Mouse (Mus musculus) MEL (cell line): Measurements from ENCODE around the gene Pde10a. TPM values are rescaled to one million over a fixed set of nuclear protein-coding genes. Genes with fewer than 3 reads are reported as not detected.

Experiments used
- DNase-seq: peaks from one replicate; pipeline ENCODE4 v3.0.0; 2011; ENCODE audit warnings: low read depth, low spot score
- H3K27ac ChIP-seq: 2 replicates; pipeline ENCODE4 v1.5.1; 2012; ENCODE audit warnings: low read depth, mild to moderate bottlenecking, control low read depth, low read length, moderate library complexity; ENCODE audit not compliant: control insufficient read depth
- H3K27me3 ChIP-seq, 2 experiments: fragments of 150-350 bp in 1 of 2; sonication (generic) in 1 of 2; 2 replicates each; pipeline ENCODE4 v1.6.1; 2012; ENCODE audit warnings: low read length in 2 of 2, mild to moderate bottlenecking in 2 of 2, improper control_type of control experiment in 1 of 2, moderate library complexity in 1 of 2; ENCODE audit not compliant: insufficient read depth in 2 of 2, control insufficient read depth in 1 of 2
- H3K36me3 ChIP-seq, 2 experiments: 2 replicates each; pipeline ENCODE4 v1.6.1; 2012 to 2014; ENCODE audit warnings: low read length in 2 of 2, improper control_type of control experiment in 1 of 2, inconsistent platforms in 1 of 2, mild to moderate bottlenecking in 1 of 2; ENCODE audit not compliant: insufficient read depth in 2 of 2, control insufficient read depth in 1 of 2
- H3K4me1 ChIP-seq, 2 experiments: fragments of 150-350 bp in 1 of 2; sonication (generic) in 1 of 2; 2 replicates each; pipeline ENCODE4 v1.6.1; 2012; ENCODE audit warnings: low read length in 2 of 2, improper control_type of control experiment in 1 of 2, mild to moderate bottlenecking in 1 of 2; ENCODE audit not compliant: insufficient read depth in 2 of 2, control insufficient read depth in 1 of 2
- H3K4me3 ChIP-seq, 2 experiments: fragments of 150-350 bp in 1 of 2; sonication (generic) in 1 of 2; 2 replicates each; pipeline ENCODE4 v1.5.1; 2012; ENCODE audit warnings: low read depth in 2 of 2, low read length in 2 of 2, mild to moderate bottlenecking in 2 of 2, moderate library complexity in 2 of 2, control low read depth in 1 of 2, improper control_type of control experiment in 1 of 2; ENCODE audit not compliant: control insufficient read depth in 1 of 2, insufficient read depth in 1 of 2
- H3K79me2 ChIP-seq: 2 replicates; pipeline ENCODE4 v1.6.1; 2012; ENCODE audit warnings: mild to moderate bottlenecking, low read length, moderate library complexity; ENCODE audit not compliant: control insufficient read depth, poor library complexity, insufficient read depth
- H3K9ac ChIP-seq: 2 replicates; pipeline ENCODE4 v1.6.1; 2012; ENCODE audit warnings: low read depth, mild to moderate bottlenecking, control low read depth, low read length, moderate library complexity; ENCODE audit not compliant: control insufficient read depth, poor library complexity, severe bottlenecking
- H3K9me3 ChIP-seq: fragments of 150-350 bp; sonication (generic); replicated peaks from 2 replicates; pipeline ENCODE4 v1.6.1; 2012; ENCODE audit warnings: mild to moderate bottlenecking, low read length, improper control_type of control experiment, moderate library complexity; ENCODE audit not compliant: insufficient read depth
- CTCF ChIP-seq, 3 experiments: IDR thresholded peaks in 2 of 3; conservative IDR thresholded peaks in 1 of 3; 2 replicates each; pipeline ENCODE4 v1.5.1; 2011 to 2012; ENCODE audit warnings: low read length in 3 of 3, low read depth in 2 of 3, mild to moderate bottlenecking in 2 of 3, improper control_type of control experiment in 1 of 3, inconsistent platforms in 1 of 3, mixed read lengths in 1 of 3, moderate library complexity in 1 of 3; ENCODE audit not compliant: control insufficient read depth in 1 of 3, insufficient read depth in 1 of 3, poor library complexity in 1 of 3, severe bottlenecking in 1 of 3
- EP300 ChIP-seq, 2 experiments: IDR thresholded peaks; 2 replicates each; pipeline ENCODE4 v1.6.1; 2011; ENCODE audit warnings: improper control_type of control experiment in 2 of 2, low read length in 2 of 2, low read depth in 1 of 2, mild to moderate bottlenecking in 1 of 2
- ETS1 ChIP-seq: IDR thresholded peaks from 2 replicates; pipeline ENCODE4 v1.6.1; 2012; ENCODE audit warnings: low read depth, mild to moderate bottlenecking, inconsistent platforms, low read length, improper control_type of control experiment, moderate library complexity
- GABPA ChIP-seq: IDR thresholded peaks from 2 replicates; pipeline ENCODE4 v1.6.1; 2012; ENCODE audit warnings: low read depth, mild to moderate bottlenecking, inconsistent platforms, low read length, improper control_type of control experiment, moderate library complexity
- KAT2A ChIP-seq: conservative IDR thresholded peaks from 2 replicates; pipeline ENCODE4 v1.6.1; 2012; ENCODE audit warnings: low read depth, low read length, improper control_type of control experiment, inconsistent platforms
- MAFK ChIP-seq: IDR thresholded peaks from 2 replicates; pipeline ENCODE4 v1.6.1; 2011; ENCODE audit warnings: low read depth, mild to moderate bottlenecking, low read length, improper control_type of control experiment, borderline replicate concordance
- MXI1 ChIP-seq: IDR thresholded peaks from 2 replicates; pipeline ENCODE4 v1.6.1; 2011; ENCODE audit warnings: mild to moderate bottlenecking, low read depth, low read length, improper control_type of control experiment
- POLR2AphosphoS2 ChIP-seq: IDR thresholded peaks from 2 replicates; pipeline ENCODE4 v1.6.1; 2011; ENCODE audit warnings: low read length, improper control_type of control experiment
- RCOR1 ChIP-seq: IDR thresholded peaks from 2 replicates; pipeline ENCODE4 v1.6.1; 2012; ENCODE audit warnings: low read depth, mild to moderate bottlenecking, inconsistent platforms, low read length, improper control_type of control experiment
- SIN3A ChIP-seq: IDR thresholded peaks from 2 replicates; pipeline ENCODE4 v1.6.1; 2012; ENCODE audit warnings: low read length, improper control_type of control experiment, inconsistent platforms
- UBTF ChIP-seq: IDR thresholded peaks from 2 replicates; pipeline ENCODE4 v1.6.1; 2012; ENCODE audit warnings: low read depth, mild to moderate bottlenecking, inconsistent platforms, low read length, improper control_type of control experiment, moderate library complexity, borderline replicate concordance; ENCODE audit not compliant: insufficient read depth
- USF2 ChIP-seq, 2 experiments: IDR thresholded peaks; 2 replicates each; pipeline ENCODE4 v1.6.1; 2011 to 2012; ENCODE audit warnings: improper control_type of control experiment in 2 of 2, low read length in 2 of 2, borderline replicate concordance in 1 of 2, inconsistent platforms in 1 of 2, low read depth in 1 of 2, mild to moderate bottlenecking in 1 of 2; ENCODE audit not compliant: insufficient read depth in 1 of 2
- ZC3H11A ChIP-seq: IDR thresholded peaks from 2 replicates; pipeline ENCODE4 v1.6.1; 2012; ENCODE audit warnings: low read depth, mild to moderate bottlenecking, inconsistent platforms, low read length, improper control_type of control experiment
- polyA plus RNA-seq, 2 experiments: library from polyadenylated mRNA; stranded (reverse) in 1 of 2; unstranded in 1 of 2; fragments of >175 nt in 1 of 2; fragments of >200 nt in 1 of 2; gene quantifications; 2 replicates each; pipeline versions ENCODE4 v1.2.1 to v1.2.4; 2012; ENCODE audit warnings: low replicate concordance in 2 of 2, low read depth in 1 of 2; ENCODE audit not compliant: insufficient read length in 2 of 2, insufficient read depth in 1 of 2, missing spikeins in 1 of 2
- total RNA-seq: library from RNA; depleted of rRNA; stranded (reverse); fragments of 300-350 nt; gene quantifications from 2 replicates; pipeline ENCODE4 v1.2.3, GENCODE M21; 2012

Pde10a gene
- total and polyA plus RNA-seq, 3 experiments: 3.1 to 6.9 TPM; not detected in 1

DNA sequence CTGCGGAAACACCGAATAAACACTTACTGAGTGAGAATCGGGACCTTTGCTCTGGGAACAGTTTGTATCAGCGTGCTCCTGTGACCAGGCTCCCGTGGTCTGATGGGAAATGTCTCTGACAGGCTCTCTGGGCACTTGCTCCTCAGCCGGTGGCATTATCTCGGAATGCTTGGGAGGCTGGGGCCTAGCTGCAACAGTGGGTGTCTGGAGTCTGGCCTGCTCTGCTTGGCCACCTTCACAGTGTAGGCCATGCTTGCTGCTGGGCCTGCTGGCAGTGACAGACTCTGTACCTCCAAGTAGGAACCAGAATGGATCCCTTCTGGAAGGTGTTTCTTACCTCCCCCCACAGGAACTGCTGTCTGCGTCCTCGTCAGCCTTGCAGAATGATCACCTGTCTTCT is 362.9 kb downstream of the Pde10a start:
- no peak for TF ChIP-seq KAT2A
- TF ChIP-seq ZC3H11A: no peak
- no peak for TF ChIP-seq MXI1
- no peak for TF ChIP-seq GABPA
- no peak for TF ChIP-seq EP300 (IDR thresholded peaks at IDR 0.05; ENCODE audit: low read depth in 1 of 2, low read length in 2 of 2)
- no peak for TF ChIP-seq MAFK
- no peak for TF ChIP-seq SIN3A
- TF ChIP-seq CTCF (IDR thresholded peaks at IDR 0.05 in 2 of 3, conservative IDR thresholded peaks at IDR 0.05 in 1 of 3; ENCODE audit: control insufficient read depth in 1 of 3, insufficient read depth in 1 of 3, low read depth in 2 of 3, low read length in 3 of 3, poor library complexity in 1 of 3, severe bottlenecking in 1 of 3): no peak
- TF ChIP-seq USF2 (IDR thresholded peaks at IDR 0.05; ENCODE audit: borderline replicate concordance in 1 of 2, insufficient read depth in 1 of 2, low read depth in 1 of 2, low read length in 2 of 2): no peak
- no peak overlapping the region for H3K4me3 ChIP-seq

DNA sequence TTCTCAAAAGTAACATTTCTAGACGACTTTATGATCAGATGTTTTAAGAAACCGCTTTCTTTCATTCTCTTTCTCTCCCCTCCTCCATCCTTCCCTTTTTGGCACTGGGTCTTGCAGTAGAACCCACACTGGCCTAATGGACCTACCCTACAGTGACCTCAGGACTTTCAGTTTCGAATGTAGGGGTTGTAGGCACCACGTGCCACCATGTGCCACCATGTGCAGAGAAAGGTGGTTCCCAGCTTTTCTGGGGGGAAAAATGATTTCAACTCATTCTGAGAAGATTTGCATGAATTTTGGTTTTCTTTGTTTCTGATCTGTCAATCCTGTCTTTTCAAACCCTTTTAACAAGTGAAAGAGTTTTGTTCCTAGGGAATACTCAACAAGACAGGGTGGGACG is 363.5 kb downstream of the Pde10a start:
- Histone ChIP-seq H3K27me3 (no peaks in the 10 kb centered on the region), H3K27ac (no peak overlapping the region), H3K4me3 (no peak overlapping the region), H3K9ac (no peak overlapping the region), H3K36me3 (no peaks in the 10 kb centered on the region), H3K9me3 (no peaks in the 10 kb centered on the region), H3K79me2 (no peaks in the 10 kb centered on the region), H3K4me1 (no peaks in the 10 kb centered on the region)
- DNase-seq: no peak
- no peak for TF ChIP-seq UBTF
- TF ChIP-seq RCOR1: no peak

More for the DNA sequence above, 362.9 kb downstream of the Pde10a start:
- Histone ChIP-seq H3K27me3 (no peaks in the 10 kb centered on the region), H3K27ac (no peak overlapping the region), H3K4me1 (no peaks in the 10 kb centered on the region), H3K36me3 (no peaks in the 10 kb centered on the region), H3K9ac (no peak overlapping the region), H3K9me3 (no peaks in the 10 kb centered on the region), H3K79me2 (no peaks in the 10 kb centered on the region)
- no peak for DNase-seq

DNA sequence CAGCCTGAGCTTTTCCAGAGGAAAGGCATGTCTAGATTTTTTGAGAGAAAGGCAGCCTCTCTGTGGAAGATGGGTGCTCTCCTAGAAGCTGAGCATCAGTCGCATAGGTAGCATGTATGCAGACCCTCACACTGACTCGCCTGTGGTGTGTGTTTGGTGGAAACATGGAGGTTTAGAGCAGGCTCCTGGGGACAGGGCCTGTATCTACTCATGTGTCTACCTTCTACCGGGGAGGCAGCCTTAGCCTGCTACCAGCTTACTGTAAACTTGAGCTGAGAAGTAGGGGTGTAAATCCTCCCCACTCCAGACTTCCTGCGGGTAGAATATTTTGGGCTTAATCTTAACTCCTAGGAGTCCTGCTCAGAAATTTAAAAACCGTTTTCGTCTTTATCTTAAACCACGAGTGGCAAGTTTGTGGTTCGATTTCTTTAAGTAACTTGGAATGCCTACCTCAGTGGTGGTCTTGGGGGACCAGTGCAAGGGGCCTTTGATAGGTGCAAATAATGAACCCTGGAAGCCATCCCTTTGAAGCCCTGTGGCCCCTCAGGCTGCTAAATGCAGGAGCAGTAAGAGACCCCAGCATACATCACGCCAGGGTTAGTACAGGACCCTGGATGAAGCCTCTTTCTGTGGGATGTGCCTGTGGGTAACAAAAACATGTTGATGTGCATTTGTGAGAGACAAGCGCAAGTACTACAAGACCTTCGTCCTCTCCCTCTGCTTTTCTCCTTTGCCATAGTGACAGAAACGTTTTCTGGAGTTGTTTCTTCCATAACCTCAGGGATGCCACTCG is 367.2 kb downstream of the Pde10a start:
- no peak for DNase-seq
- TF ChIP-seq RCOR1 (no peak), ETS1 (no peak), POLR2AphosphoS2 (no peak)

More for the DNA sequence above, 367.2 kb downstream of the Pde10a start:
- H3K36me3 ChIP-seq: no peaks in the 10 kb centered on the region
- no peaks in the 10 kb centered on the region for H3K9me3 ChIP-seq
- no peaks in the 10 kb centered on the region for H3K79me2 ChIP-seq
- no peak overlapping the region for H3K9ac ChIP-seq
- no peak overlapping the region for H3K4me3 ChIP-seq
- H3K4me1 ChIP-seq: no peaks in the 10 kb centered on the region
- no peaks in the 10 kb centered on the region for H3K27me3 ChIP-seq
- H3K27ac ChIP-seq: no peak overlapping the region
